Mouse (Mus musculus) midbrain, embryonic 12.5 days (tissue): ENCODE results near the gene Inpp5f. TPM values are rescaled to one million over a fixed set of nuclear protein-coding genes. Genes with fewer than 3 reads are reported as not detected.
A peak's percentile ranks its signal among the peaks of the same experiment; 100 is the strongest.
"Not testable (repeated sequence)": the region's sequence is repeated elsewhere in the genome, so short reads cannot be mapped to it uniquely, and the experiment has no call there.

Source experiments
- ATAC-seq: fragments of 200-750 bp; cut with Nextera tagmentation; 2 replicates; pipeline ENCODE4 v1.8.0; 2017; ENCODE audit warnings: low read depth, moderate TSS enrichment, moderate library complexity; ENCODE audit not compliant: low FRiP score
- H3K27ac ChIP-seq: fragments of 300-500 bp; sonication (generic); replicated peaks from 2 replicates; pipeline ENCODE4 v1.5.1; 2016; ENCODE audit warnings: mild to moderate bottlenecking
- H3K27me3 ChIP-seq: fragments of 300-500 bp; sonication (generic); 2 replicates; pipeline ENCODE4 v1.6.1; 2016; ENCODE audit warnings: mild to moderate bottlenecking
- H3K36me3 ChIP-seq: fragments of 300-500 bp; sonication (generic); 2 replicates; pipeline ENCODE4 v1.6.1; 2016
- H3K4me1 ChIP-seq: fragments of 300-500 bp; sonication (generic); 2 replicates; pipeline ENCODE4 v1.6.1; 2016
- H3K4me2 ChIP-seq: fragments of 300-500 bp; sonication (generic); replicated peaks from 2 replicates; pipeline ENCODE4 v1.6.1; 2016; ENCODE audit warnings: mild to moderate bottlenecking, moderate library complexity
- H3K4me3 ChIP-seq: fragments of 300-500 bp; sonication (generic); 2 replicates; pipeline ENCODE4 v1.5.1; 2016; ENCODE audit warnings: mild to moderate bottlenecking
- H3K9ac ChIP-seq: fragments of 300-500 bp; sonication (generic); replicated peaks from 2 replicates; pipeline ENCODE4 v1.6.1; 2016; ENCODE audit warnings: mild to moderate bottlenecking, moderate library complexity
- H3K9me3 ChIP-seq: fragments of 300-500 bp; sonication (generic); 2 replicates; pipeline ENCODE4 v1.6.1; 2016; ENCODE audit warnings: mild to moderate bottlenecking
- WGBS: fragments of 180-500 bp; shearing (Covaris S2); methylation state at CpG from one replicate; pipeline ENCODE4 v1.1.7; 2016; 5-methylcytosine and 5-hydroxymethylcytosine counted together
- polyA plus RNA-seq: library from polyadenylated mRNA; unstranded; fragments of >200 nt; fragmentation: Nextera tagmentation; extraction: Ambion mirVana; gene quantifications from 2 replicates; pipeline ENCODE4 v1.2.1, GENCODE M21; 2016

The Inpp5f gene
- 143 and 157 TPM in 2 replicates for polyA plus RNA-seq

GRCm38 (mm10) chr7:128610897-128611798 is at the start of gene Inpp5f:
Gene Inpp5f (plus strand): TSS chr7:128611328.
- peak within 1 kb of the TSS; percentile 78 for H3K27ac ChIP-seq

GRCm38 (mm10) chr7:128563373-128563772 is 47.8 kb upstream of the Inpp5f start:
- H3K9me3 ChIP-seq = no peaks in the 10 kb centered on the region
- WGBS = 56% methylated on average over 4 of the region's 4 CpGs

More at GRCm38 (mm10) chr7:128610897-128611798, at the start of gene Inpp5f:
- H3K27me3 ChIP-seq = peaks cover 10% of the 10 kb centered on the region; the same call in 1 of the 2 replicates
- H3K4me2 ChIP-seq = peak within 1 kb of the TSS; percentile 85
- no peaks in the 10 kb centered on the region for H3K9me3 ChIP-seq
- 2% methylated on average over 67 of the region's 68 CpGs for WGBS
- no peaks in the 10 kb centered on the region for H3K36me3 ChIP-seq
- H3K4me1 ChIP-seq = peaks cover 12% of the 10 kb centered on the region; the same call in 1 of the 2 replicates
- H3K9ac ChIP-seq = peak within 1 kb of the TSS; percentile 84
- H3K4me3 ChIP-seq = peak within 1 kb of the TSS; percentile 78
- peak; percentile 97 for ATAC-seq

GRCm38 (mm10) chr7:128566311-128566710 is 44.8 kb upstream of the Inpp5f start:
- no peaks in the 10 kb centered on the region for H3K9me3 ChIP-seq
- no peak overlapping the region for H3K4me2 ChIP-seq
- H3K27me3 ChIP-seq = no peaks in the 10 kb centered on the region
- 78% methylated on average over 6 of the region's 7 CpGs for WGBS
- H3K27ac ChIP-seq = no peak overlapping the region
- ATAC-seq = no peak
- H3K36me3 ChIP-seq = no peaks in the 10 kb centered on the region
- no peak overlapping the region for H3K4me3 ChIP-seq
- no peaks in the 10 kb centered on the region for H3K4me1 ChIP-seq
- no peak overlapping the region for H3K9ac ChIP-seq

More at GRCm38 (mm10) chr7:128563373-128563772, 47.8 kb upstream of the Inpp5f start:
- Histone ChIP-seq H3K9ac (no peak overlapping the region), H3K36me3 (no peaks in the 10 kb centered on the region), H3K4me1 (no peaks in the 10 kb centered on the region), H3K4me2 (no peak overlapping the region), H3K4me3 (no peak overlapping the region), H3K27ac (no peak overlapping the region), H3K27me3 (no peaks in the 10 kb centered on the region)
- no peak for ATAC-seq

DNA sequence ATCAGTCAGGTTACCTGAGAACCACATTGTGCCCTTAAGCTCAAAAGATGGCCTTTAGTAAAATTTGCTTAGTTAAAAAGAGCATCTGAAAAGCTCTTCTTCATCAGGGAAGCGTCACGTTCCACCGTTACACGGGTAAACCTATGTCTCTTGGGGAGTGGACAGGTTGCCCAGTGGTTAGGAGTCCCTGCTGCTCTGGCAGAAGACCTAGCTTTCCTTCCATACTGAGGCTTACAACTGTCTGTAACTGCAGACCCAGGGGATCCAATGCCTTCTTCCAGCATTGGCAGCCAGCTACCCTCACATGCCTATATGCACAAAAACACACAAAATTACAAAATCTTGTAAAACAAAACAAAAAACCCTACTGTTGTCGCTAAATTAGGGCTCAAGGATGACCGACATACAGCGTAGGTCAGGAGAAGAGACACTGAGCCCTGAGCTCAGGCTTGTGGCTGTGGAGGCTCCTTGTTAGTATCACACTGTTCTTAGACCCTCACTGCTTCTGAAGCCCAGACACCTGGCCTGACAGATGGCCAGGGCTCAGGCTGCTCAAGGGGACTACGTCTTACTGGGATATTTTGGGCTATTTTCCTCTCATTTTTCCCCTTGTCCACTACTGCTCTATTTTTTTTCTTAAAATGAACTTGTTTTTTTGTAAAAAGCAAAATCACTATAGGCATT is 43.4 kb upstream of the Inpp5f start:
- WGBS = 88% methylated on average over 8 of the region's 8 CpGs
- Histone ChIP-seq H3K4me2 (no peak overlapping the region), H3K9me3 (no peaks in the 10 kb centered on the region), H3K9ac (no peak overlapping the region), H3K4me1 (no peaks in the 10 kb centered on the region), H3K36me3 (no peaks in the 10 kb centered on the region), H3K27ac (no peak overlapping the region), H3K27me3 (no peaks in the 10 kb centered on the region), H3K4me3 (no peak overlapping the region)
- no peak for ATAC-seq

- ATAC-seq, H3K27me3 ChIP-seq, H3K9me3 ChIP-seq, H3K4me2 ChIP-seq, H3K9ac ChIP-seq, H3K36me3 ChIP-seq, H3K4me3 ChIP-seq, H3K4me1 ChIP-seq, H3K27ac ChIP-seq: not testable (repeated sequence)
- 88% methylated on average over 2 of the region's 2 CpGs for WGBS
These were observed 41.7 kb upstream of the Inpp5f start for GRCm38 (mm10) chr7:128569429-128569828.

GRCm38 (mm10) chr7:128569987-128570656 is 41.0 kb upstream of the Inpp5f start:
- peaks cover 5% of the 10 kb centered on the region for H3K4me1 ChIP-seq
- H3K4me3 ChIP-seq = no peak overlapping the region
- no peaks in the 10 kb centered on the region for H3K36me3 ChIP-seq
- H3K27me3 ChIP-seq = no peaks in the 10 kb centered on the region
- H3K9ac ChIP-seq = no peak overlapping the region
- ATAC-seq = no peak
- no peaks in the 10 kb centered on the region for H3K9me3 ChIP-seq
- WGBS = 90% methylated on average over 8 of the region's 8 CpGs
- H3K27ac ChIP-seq = no peak overlapping the region
- H3K4me2 ChIP-seq = no peak overlapping the region

DNA sequence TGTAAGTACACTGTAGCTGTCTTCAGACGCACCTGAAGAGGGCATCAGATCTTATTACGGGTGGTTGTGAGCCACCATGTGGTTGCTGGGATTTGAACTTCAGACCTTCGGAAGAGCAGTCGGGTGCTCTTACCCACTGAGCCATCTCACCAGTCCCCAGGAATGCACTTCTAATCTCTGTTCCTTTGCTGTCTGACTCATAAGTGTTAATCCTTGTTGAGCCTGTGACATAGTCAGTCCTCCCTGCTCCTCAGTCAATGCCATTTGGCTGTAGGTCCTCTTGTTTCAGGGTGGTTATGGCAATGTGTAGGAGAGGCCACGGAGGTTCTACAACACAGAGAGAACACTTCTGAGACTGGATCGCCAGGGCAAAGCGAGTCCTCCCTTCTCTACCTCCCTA is 40.5 kb upstream of the Inpp5f start:
- not testable (repeated sequence) for H3K4me1 ChIP-seq, H3K4me3 ChIP-seq, H3K27me3 ChIP-seq, H3K27ac ChIP-seq, ATAC-seq, H3K9ac ChIP-seq, H3K9me3 ChIP-seq, H3K36me3 ChIP-seq, H3K4me2 ChIP-seq
- WGBS = 90% methylated on average over 7 of the region's 7 CpGs

GRCm38 (mm10) chr7:128572030-128572429 is 39.1 kb upstream of the Inpp5f start:
- Histone ChIP-seq H3K9me3 (no peaks in the 10 kb centered on the region), H3K4me2 (no peak overlapping the region), H3K36me3 (no peaks in the 10 kb centered on the region), H3K27ac (no peak overlapping the region), H3K4me3 (no peak overlapping the region), H3K27me3 (no peaks in the 10 kb centered on the region), H3K4me1 (peaks cover 5% of the 10 kb centered on the region), H3K9ac (no peak overlapping the region)
- WGBS = 70% methylated on average over 4 of the region's 4 CpGs
- ATAC-seq = no peak

- no peaks in the 10 kb centered on the region for H3K27me3 ChIP-seq
- H3K36me3 ChIP-seq = no peaks in the 10 kb centered on the region
- peaks cover 10% of the 10 kb centered on the region for H3K4me1 ChIP-seq
- ATAC-seq = no peak
- no peaks in the 10 kb centered on the region for H3K9me3 ChIP-seq
- 89% methylated on average over 5 of the region's 5 CpGs for WGBS
- no peak overlapping the region for H3K4me3 ChIP-seq
- no peak overlapping the region for H3K9ac ChIP-seq
- H3K4me2 ChIP-seq = no peak overlapping the region
- H3K27ac ChIP-seq = no peak overlapping the region
These were observed 35.9 kb upstream of the Inpp5f start for GRCm38 (mm10) chr7:128575211-128575610.

DNA sequence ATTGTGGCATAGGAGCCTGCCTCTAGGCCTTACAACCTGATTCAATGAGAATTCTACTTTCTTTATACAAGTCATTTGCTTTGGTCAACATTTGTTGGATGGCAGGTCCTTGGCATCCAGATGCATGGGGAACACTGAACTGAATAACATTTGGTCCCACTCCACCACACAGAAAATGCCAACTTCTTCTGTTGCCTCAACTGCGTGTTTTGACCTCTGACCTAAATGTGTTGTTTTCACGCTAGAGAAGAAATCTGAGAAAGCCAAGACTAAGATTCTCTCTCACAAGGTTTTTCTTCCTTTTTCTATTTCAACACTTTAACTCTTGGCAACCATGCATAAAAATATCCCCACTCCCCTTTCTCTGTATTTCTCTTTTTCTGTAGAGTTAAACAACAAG is 35.3 kb upstream of the Inpp5f start:
- no peaks in the 10 kb centered on the region for H3K9me3 ChIP-seq
- H3K36me3 ChIP-seq = no peaks in the 10 kb centered on the region
- no peak overlapping the region for H3K27ac ChIP-seq
- no peak overlapping the region for H3K9ac ChIP-seq
- 78% methylated on average over 2 of the region's 2 CpGs for WGBS
- no peaks in the 10 kb centered on the region for H3K27me3 ChIP-seq
- no peak overlapping the region for H3K4me2 ChIP-seq
- no peak overlapping the region for H3K4me3 ChIP-seq
- no peak for ATAC-seq
- peaks cover 10% of the 10 kb centered on the region for H3K4me1 ChIP-seq

GRCm38 (mm10) chr7:128577607-128578006 is 33.5 kb upstream of the Inpp5f start:
- no peak overlapping the region for H3K9ac ChIP-seq
- WGBS = 82% methylated on average over 1 of the region's 1 CpGs

More at GRCm38 (mm10) chr7:128577607-128578006, 33.5 kb upstream of the Inpp5f start:
- H3K4me2 ChIP-seq = no peak overlapping the region
- H3K4me1 ChIP-seq = peaks cover 18% of the 10 kb centered on the region
- H3K4me3 ChIP-seq = no peak overlapping the region
- H3K27me3 ChIP-seq = no peaks in the 10 kb centered on the region
- no peaks in the 10 kb centered on the region for H3K9me3 ChIP-seq
- no peak overlapping the region for H3K27ac ChIP-seq
- H3K36me3 ChIP-seq = no peaks in the 10 kb centered on the region
- ATAC-seq = no peak
